32 mouse cellular contexts compared by ENCODE assay signal in genomic region chr6:124312292-124312691, GRCm38 (mm10). TPM values are rescaled to one million over a fixed set of nuclear protein-coding genes. Genes with fewer than 3 reads are reported as not detected.
"Had no signal": no experiment of that assay in that cellular context is flagged by ENCODE, and none has a peak within 500 bp of the region (broad histone marks: within the 10 kb centered on the region; RNA-seq: fewer than 3 reads in every experiment).

No protein-coding gene starts in this region.

- ATAC-seq: liver, embryonic 12.5 days; liver, postnatal 0 days; lung, postnatal 0 days; midbrain, embryonic 13.5 days; midbrain, embryonic 16.5 days had no signal

- H3K36me3 ChIP-seq: limb, embryonic 10.5 days; limb, embryonic 12.5 days; limb, embryonic 13.5 days; limb, embryonic 15.5 days; liver, embryonic 12.5 days; liver, embryonic 13.5 days; liver, embryonic 15.5 days; lung, embryonic 15.5 days; midbrain, embryonic 10.5 days; midbrain, embryonic 12.5 days; midbrain, embryonic 13.5 days had no signal

- H3K9ac ChIP-seq: limb, embryonic 12.5 days; limb, embryonic 13.5 days; limb, embryonic 15.5 days; liver, embryonic 12.5 days; liver, embryonic 13.5 days; liver, embryonic 14.5 days; liver, embryonic 15.5 days; liver, postnatal 0 days; lung, embryonic 14.5 days; lung, embryonic 15.5 days; midbrain, embryonic 12.5 days; midbrain, embryonic 13.5 days had no signal

- H3K4me3 ChIP-seq: limb, embryonic 10.5 days; limb, embryonic 12.5 days; limb, embryonic 13.5 days; limb, embryonic 15.5 days; liver, embryonic 12.5 days; liver, embryonic 13.5 days; liver, embryonic 15.5 days; lung, embryonic 15.5 days; megakaryocyte, embryonic 14.5 days; midbrain, embryonic 10.5 days; midbrain, embryonic 12.5 days; midbrain, embryonic 13.5 days; myocyte had no signal

- DNase-seq: left cerebral cortex, postnatal 4 days; liver; liver, embryonic 13.5 days; liver, postnatal 0 days; lung, adult 18-20 months; lung, adult 2 months; lung, embryonic 14.5 days; lung, postnatal 10 days; lung, postnatal 14 days; lung, postnatal 36 days; lung, postnatal 4 days; midbrain, embryonic 14.5 days had no signal

- H3K4me2 ChIP-seq: limb, embryonic 12.5 days; limb, embryonic 13.5 days; limb, embryonic 15.5 days; liver, embryonic 11.5 days; liver, embryonic 12.5 days; liver, embryonic 13.5 days; liver, embryonic 15.5 days; lung, embryonic 14.5 days; lung, embryonic 15.5 days; midbrain, embryonic 11.5 days; midbrain, embryonic 12.5 days; midbrain, embryonic 13.5 days had no signal

- H3K27me3 ChIP-seq: limb, embryonic 12.5 days; limb, embryonic 13.5 days; limb, embryonic 15.5 days; liver, embryonic 12.5 days; liver, embryonic 13.5 days; liver, embryonic 15.5 days; lung, embryonic 15.5 days; midbrain, embryonic 12.5 days; midbrain, embryonic 13.5 days had no signal

- H3K27ac ChIP-seq: limb, embryonic 10.5 days; limb, embryonic 12.5 days; limb, embryonic 13.5 days; limb, embryonic 15.5 days; liver, embryonic 12.5 days; liver, embryonic 13.5 days; liver, embryonic 14.5 days; liver, embryonic 15.5 days; lung, embryonic 15.5 days; macrophage; midbrain, embryonic 10.5 days; midbrain, embryonic 12.5 days; midbrain, embryonic 13.5 days had no signal

- H3K4me1 ChIP-seq: limb, embryonic 10.5 days; limb, embryonic 12.5 days; limb, embryonic 13.5 days; limb, embryonic 15.5 days; liver, embryonic 12.5 days; liver, embryonic 13.5 days; liver, embryonic 15.5 days; lung, embryonic 15.5 days; megakaryocyte, embryonic 14.5 days; midbrain, embryonic 10.5 days; midbrain, embryonic 12.5 days; midbrain, embryonic 13.5 days had no signal

- H3K9me3 ChIP-seq: limb, embryonic 10.5 days; limb, embryonic 12.5 days; limb, embryonic 13.5 days; limb, embryonic 15.5 days; liver, embryonic 12.5 days; liver, embryonic 13.5 days; liver, embryonic 15.5 days; lung, embryonic 15.5 days; midbrain, embryonic 10.5 days; midbrain, embryonic 12.5 days; midbrain, embryonic 13.5 days had no signal

RNA-seq across cellular contexts. Expression of gene Cd163, which starts 7.8 kb away (rescaled TPM):
- polyA plus RNA-seq: limb, embryonic 10.5 days; limb, embryonic 11.5 days; limb, embryonic 12.5 days; limb, embryonic 13.5 days; liver, embryonic 11.5 days; midbrain, embryonic 10.5 days; neural tube, embryonic 11.5 days had no signal
